Mouse (Mus musculus) duodenum, adult 2 months (tissue): ENCODE results near the gene Fbxo22. TPM values are rescaled to one million over a fixed set of nuclear protein-coding genes. Genes with fewer than 3 reads are reported as not detected.

Source experiments
- polyA plus RNA-seq: library from polyadenylated mRNA; depleted of rRNA; stranded (reverse); fragments of >200 nt; gene quantifications from 2 replicates; pipeline ENCODE4 v1.2.3, GENCODE M21; 2012; ENCODE audit warnings: low replicate concordance; rRNA removed

The Fbxo22 gene
- polyA plus RNA-seq: 6.9 and 7.8 TPM in 2 replicates

DNA sequence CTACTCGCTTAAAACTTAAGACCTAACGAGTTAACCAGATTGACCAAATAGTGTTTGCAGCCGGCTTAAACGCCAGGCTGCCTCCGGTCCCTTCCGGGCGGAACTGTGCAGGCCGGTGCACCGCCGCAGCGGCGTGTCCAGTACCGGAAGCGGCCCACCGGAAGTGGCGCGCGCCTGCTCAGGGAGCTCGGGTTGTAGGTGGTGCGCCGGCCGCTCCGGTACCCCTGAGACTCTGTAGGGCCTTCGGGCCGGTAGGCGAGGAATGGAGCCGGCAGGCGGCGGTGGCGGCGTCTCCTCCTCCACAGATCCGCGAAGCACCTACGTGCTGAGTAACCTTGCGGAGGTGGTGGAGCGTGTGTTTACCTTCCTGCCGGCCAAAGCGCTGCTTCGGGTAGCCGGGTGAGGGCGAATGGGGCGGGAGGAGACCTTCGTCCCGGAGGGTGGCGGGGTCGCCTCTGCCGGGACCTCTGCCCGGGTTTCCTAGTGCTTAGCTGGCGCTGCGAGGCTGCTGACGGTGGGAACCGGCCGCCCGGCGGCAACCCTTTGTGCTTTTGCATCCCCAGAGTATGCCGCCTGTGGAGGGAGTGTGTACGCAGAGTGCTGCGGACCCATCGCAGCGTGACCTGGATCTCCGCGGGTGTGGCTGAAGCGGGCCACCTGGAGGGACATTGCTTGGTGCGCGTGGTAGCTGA lies at the start of gene Fbxo22:
TSS of gene Fbxo22 (plus strand) at position 136 of the 692 bp plus-strand sequence.

Other genes starting within 250 kb of the Fbxo22 start
- gene Chrna5, start 228.0 kb upstream of the Fbxo22 start, polyA plus RNA-seq: not detected in 2 replicates
- 0.65 and 0.88 TPM in 2 replicates for gene Chrna3, start 182.4 kb upstream of the Fbxo22 start, polyA plus RNA-seq
- 0.72 and 0.95 TPM in 2 replicates for gene Chrnb4, start 160.1 kb upstream of the Fbxo22 start, polyA plus RNA-seq
- gene Ube2q2, start 60.1 kb upstream of the Fbxo22 start, polyA plus RNA-seq: 3.9 and 9.1 TPM in 2 replicates
- 2.4 and 3.8 TPM in 2 replicates for gene Nrg4, start 117.9 kb downstream of the Fbxo22 start, polyA plus RNA-seq
- 0.69 and 5.8 TPM in 2 replicates for gene Tmem266, start 118.0 kb downstream of the Fbxo22 start, polyA plus RNA-seq